Mouse (Mus musculus) midbrain, embryonic 14.5 days (tissue): Measurements from ENCODE around the gene Sh2d1b2. TPM values are rescaled to one million over a fixed set of nuclear protein-coding genes. Genes with fewer than 3 reads are reported as not detected.

Experiments
- ATAC-seq: fragments of 200-750 bp; cut with Nextera tagmentation; 2 replicates; pipeline ENCODE4 v1.8.0; 2017; ENCODE audit warnings: moderate number of reproducible peaks, moderate library complexity; ENCODE audit not compliant: low FRiP score, low TSS enrichment
- DNase-seq: peaks from one replicate; pipeline ENCODE4 v3.0.0-alpha.2; 2015
- H3K27ac ChIP-seq: fragments of 300-500 bp; sonication (generic); replicated peaks from 2 replicates; pipeline ENCODE4 v1.5.1; 2014; ENCODE audit warnings: mild to moderate bottlenecking, low read depth, low read length, moderate library complexity
- H3K27me3 ChIP-seq: fragments of 300-500 bp; sonication (generic); 2 replicates; pipeline ENCODE4 v1.6.1; 2014; ENCODE audit warnings: low read length, control low read depth, mixed read lengths; ENCODE audit not compliant: control insufficient read depth, insufficient read depth
- H3K36me3 ChIP-seq: fragments of 300-500 bp; sonication (generic); 2 replicates; pipeline ENCODE4 v1.6.1; 2014; ENCODE audit warnings: low read length, control low read depth; ENCODE audit not compliant: control insufficient read depth, insufficient read depth
- H3K4me1 ChIP-seq: fragments of 300-500 bp; sonication (generic); 2 replicates; pipeline ENCODE4 v1.6.1; 2014; ENCODE audit warnings: mild to moderate bottlenecking, antibody characterized with exemption, low read length, control low read depth; ENCODE audit not compliant: control insufficient read depth, insufficient read depth
- H3K4me2 ChIP-seq: fragments of 300-500 bp; sonication (generic); 2 replicates; pipeline ENCODE4 v1.6.1; 2014; ENCODE audit warnings: mild to moderate bottlenecking, low read length, moderate library complexity
- H3K4me3 ChIP-seq: fragments of 300-500 bp; sonication (generic); replicated peaks from 2 replicates; pipeline ENCODE4 v1.5.1; 2014; ENCODE audit warnings: low read depth, low read length
- H3K9ac ChIP-seq: fragments of 300-500 bp; sonication (generic); replicated peaks from 2 replicates; pipeline ENCODE4 v1.6.1; 2014; ENCODE audit warnings: mild to moderate bottlenecking, low read length, moderate library complexity
- H3K9me3 ChIP-seq: fragments of 300-500 bp; sonication (generic); 2 replicates; pipeline ENCODE4 v1.6.1; 2016; ENCODE audit warnings: low read length, control low read depth, mixed read lengths; ENCODE audit not compliant: control insufficient read depth
- WGBS: fragments of 180-500 bp; shearing (Covaris S2); extraction: QIAGEN DNeasy Blood & Tissue Kit; methylation state at CpG from one replicate; pipeline ENCODE4 v1.1.7; 2014; 5-methylcytosine and 5-hydroxymethylcytosine counted together
- polyA plus RNA-seq: library from polyadenylated mRNA; unstranded; fragments of >200 nt; fragmentation: Nextera tagmentation; extraction: Ambion mirVana; gene quantifications from 2 replicates; pipeline ENCODE4 v1.2.1, GENCODE M21; 2014

The Sh2d1b2 gene
- polyA plus RNA-seq, 1 experiment from 2014 or later, result not detected

GRCm38 (mm10) chr1:170293257-170293656 is 60.7 kb downstream of the Sh2d1b2 start:
- Histone ChIP-seq H3K27ac (no peak overlapping the region), H3K4me1 (no peaks in the 10 kb centered on the region), H3K36me3 (no peaks in the 10 kb centered on the region), H3K4me3 (no peak overlapping the region), H3K27me3 (no peaks in the 10 kb centered on the region), H3K9ac (no peak overlapping the region), H3K4me2 (no peak overlapping the region), H3K9me3 (0 out of 2 replicates have a peak, but pooled peaks cover 3% of the 10 kb centered on the region)
- 50% methylated on average over 5 of the region's 5 CpGs for WGBS
- peak; percentile 48; the same call in 1 of the 2 replicates for ATAC-seq
- DNase-seq, result no peak

- 52% methylated on average over 15 of the region's 15 CpGs for WGBS
- Histone ChIP-seq H3K9ac (no peak overlapping the region), H3K4me3 (no peak overlapping the region), H3K27ac (no peak overlapping the region), H3K36me3 (no peaks in the 10 kb centered on the region), H3K4me1 (no peaks in the 10 kb centered on the region), H3K9me3 (0 out of 2 replicates have a peak, but pooled peaks cover under 1% of the 10 kb centered on the region), H3K4me2 (no peak overlapping the region), H3K27me3 (no peaks in the 10 kb centered on the region)
- peak; percentile 28 for DNase-seq
- no peak for ATAC-seq
Observed at GRCm38 (mm10) chr1:170294786-170295570, 62.4 kb downstream of the Sh2d1b2 start.

GRCm38 (mm10) chr1:170299496-170299895 is 66.9 kb downstream of the Sh2d1b2 start:
- Histone ChIP-seq H3K4me2 (no peak overlapping the region), H3K4me3 (no peak overlapping the region), H3K36me3 (no peaks in the 10 kb centered on the region), H3K9me3 (no peaks in the 10 kb centered on the region), H3K9ac (no peak overlapping the region), H3K27ac (no peak overlapping the region), H3K4me1 (no peaks in the 10 kb centered on the region), H3K27me3 (no peaks in the 10 kb centered on the region)
- no peak for ATAC-seq
- 72% methylated on average over 4 of the region's 4 CpGs for WGBS
- no peak for DNase-seq

- no peaks in the 10 kb centered on the region for H3K4me1 ChIP-seq
- WGBS, result 95% methylated on average over 9 of the region's 9 CpGs
- no peak overlapping the region for H3K4me2 ChIP-seq
- no peak for ATAC-seq
- H3K27me3 ChIP-seq, result no peaks in the 10 kb centered on the region
- no peak overlapping the region for H3K4me3 ChIP-seq
- no peaks in the 10 kb centered on the region for H3K36me3 ChIP-seq
- no peaks in the 10 kb centered on the region for H3K9me3 ChIP-seq
- DNase-seq, result no peak
- no peak overlapping the region for H3K9ac ChIP-seq
- no peak overlapping the region for H3K27ac ChIP-seq
Observed at GRCm38 (mm10) chr1:170301686-170302085, 69.1 kb downstream of the Sh2d1b2 start.

- WGBS, result 65% methylated on average over 6 of the region's 6 CpGs
- no peak for ATAC-seq
- Histone ChIP-seq H3K27ac (no peak overlapping the region), H3K9me3 (no peaks in the 10 kb centered on the region), H3K4me3 (no peak overlapping the region), H3K4me2 (no peak overlapping the region), H3K4me1 (no peaks in the 10 kb centered on the region), H3K27me3 (no peaks in the 10 kb centered on the region), H3K9ac (no peak overlapping the region), H3K36me3 (no peaks in the 10 kb centered on the region)
- DNase-seq, result no peak
Observed at GRCm38 (mm10) chr1:170302456-170302855, 69.9 kb downstream of the Sh2d1b2 start.

- Histone ChIP-seq H3K27ac (no peak overlapping the region), H3K4me1 (no peaks in the 10 kb centered on the region), H3K4me2 (no peak overlapping the region), H3K9me3 (no peaks in the 10 kb centered on the region), H3K9ac (no peak overlapping the region), H3K36me3 (no peaks in the 10 kb centered on the region), H3K4me3 (no peak overlapping the region), H3K27me3 (no peaks in the 10 kb centered on the region)
- WGBS, result 40% methylated on average over 6 of the region's 6 CpGs
- ATAC-seq, result no peak
- no peak for DNase-seq
Observed at GRCm38 (mm10) chr1:170303103-170303502, 70.6 kb downstream of the Sh2d1b2 start.

Other genes starting within 250 kb of the Sh2d1b2 start
- gene Ddr2, start 122.0 kb upstream of the Sh2d1b2 start, polyA plus RNA-seq, result 1.7 and 8.9 TPM in 2 replicates
- 49.2 and 67.5 TPM in 2 replicates for gene Uap1, start 57.8 kb upstream of the Sh2d1b2 start, polyA plus RNA-seq
- gene Uhmk1, start 17.4 kb upstream of the Sh2d1b2 start, polyA plus RNA-seq, result 11.7 and 12.8 TPM in 2 replicates
- not detected in 2 replicates for gene Sh2d1b1, start 44.6 kb downstream of the Sh2d1b2 start, polyA plus RNA-seq
- 1.7 and 2.1 TPM in 2 replicates for gene Gm7694, start 73.6 kb downstream of the Sh2d1b2 start, polyA plus RNA-seq
- 0.89 and 0.96 TPM in 2 replicates for gene Spata46, start 76.1 kb downstream of the Sh2d1b2 start, polyA plus RNA-seq